Mouse (Mus musculus): Measurements from ENCODE around the gene Slc27a4. TPM values are rescaled to one million over a fixed set of nuclear protein-coding genes. Genes with fewer than 3 reads are reported as not detected.
"Not testable (repeated sequence)": the region's sequence is repeated elsewhere in the genome, so short reads cannot be mapped to it uniquely, and the experiment has no call there.

Gene Slc27a4
- 60.2 and 65.3 TPM in 2 replicates for polyA plus RNA-seq (2012; rRNA removed)

DNA sequence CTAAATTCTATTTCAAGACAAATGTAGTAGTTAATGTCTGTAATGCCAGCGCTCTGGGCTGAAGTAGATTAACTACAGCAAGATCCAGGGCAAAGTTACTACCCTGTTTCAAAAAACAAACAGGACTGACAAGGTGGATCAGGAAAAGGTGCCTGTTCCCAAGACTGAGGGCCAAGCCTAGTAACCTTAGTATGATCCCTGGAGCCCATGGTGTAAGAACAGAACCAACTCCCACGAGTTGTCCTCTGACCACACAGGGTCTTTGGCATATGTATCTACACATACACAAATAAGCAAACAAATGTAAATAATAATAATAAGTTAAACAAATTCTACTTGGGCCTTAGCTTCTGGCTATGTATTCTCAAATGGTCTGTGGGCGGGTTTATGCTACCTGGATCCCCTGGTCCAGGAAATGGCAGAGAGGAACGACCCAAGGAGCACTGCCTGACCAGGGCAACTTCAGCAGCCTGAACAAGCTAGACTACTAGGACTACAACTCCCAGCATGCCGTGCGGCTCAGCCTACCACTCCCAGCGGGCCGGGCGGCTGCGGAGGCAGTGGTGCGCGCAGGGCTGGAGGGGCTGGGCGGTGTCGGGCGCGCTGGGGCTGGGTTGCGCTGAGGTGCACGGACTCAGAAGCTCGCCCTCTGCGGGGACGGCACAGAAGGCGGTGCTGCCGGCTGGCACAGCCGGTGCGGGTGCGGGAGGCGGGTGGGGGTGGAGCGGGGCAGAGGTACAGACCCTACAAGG, at the start of gene Slc27a4:
Gene Slc27a4, plus strand, starts transcription at position 560 of the 752 bp plus-strand sequence.
- peak; percentile 92 to 97 for DNase-seq (ENCODE audit: extremely low spot score in 1 of 2, low spot score in 1 of 2)

DNA sequence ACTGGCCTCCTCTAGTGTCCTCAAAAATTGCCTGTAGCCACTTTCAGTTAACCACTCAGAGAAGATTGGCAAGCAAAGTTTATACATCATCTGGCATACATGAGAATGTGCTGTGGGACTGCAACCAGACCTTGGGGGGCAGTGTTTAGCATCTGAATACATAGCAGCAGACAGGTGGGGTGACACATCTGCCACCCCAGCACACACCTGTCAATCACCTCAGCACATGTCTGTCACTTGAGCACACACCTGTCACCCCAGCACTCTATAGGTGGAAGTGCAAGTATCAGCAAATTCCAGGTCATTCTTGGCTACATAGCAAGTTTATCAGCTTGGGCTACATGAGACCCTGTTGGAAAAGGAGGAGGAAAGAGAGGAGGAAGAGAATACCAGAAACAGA, 46.7 kb upstream of the Slc27a4 start:
- no peak for DNase-seq (ENCODE audit: extremely low spot score in 1 of 2, low spot score in 1 of 2)

DNA sequence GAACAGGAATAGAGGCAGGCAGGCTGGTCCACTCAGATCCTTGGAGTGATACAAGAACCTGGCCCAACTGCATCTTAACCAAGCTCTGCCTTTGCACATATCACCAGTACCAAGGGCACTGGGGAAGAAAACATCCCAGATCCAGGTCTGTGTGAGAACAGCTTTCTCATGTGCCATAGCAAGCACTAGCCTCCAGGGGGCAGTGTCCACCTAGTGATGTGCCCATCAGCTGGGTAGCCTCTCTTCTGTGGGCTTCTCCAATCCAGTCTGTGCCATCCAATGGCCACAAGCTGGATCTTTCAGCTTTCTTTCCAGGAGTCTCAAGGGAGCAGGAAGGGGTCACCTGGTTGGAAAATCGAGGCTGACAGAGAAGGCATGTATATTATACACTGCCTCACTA, 37.6 kb upstream of the Slc27a4 start:
- peak in 1 of 2 experiments; percentile 76 for DNase-seq (ENCODE audit: extremely low spot score in 1 of 2, low spot score in 1 of 2)

DNA sequence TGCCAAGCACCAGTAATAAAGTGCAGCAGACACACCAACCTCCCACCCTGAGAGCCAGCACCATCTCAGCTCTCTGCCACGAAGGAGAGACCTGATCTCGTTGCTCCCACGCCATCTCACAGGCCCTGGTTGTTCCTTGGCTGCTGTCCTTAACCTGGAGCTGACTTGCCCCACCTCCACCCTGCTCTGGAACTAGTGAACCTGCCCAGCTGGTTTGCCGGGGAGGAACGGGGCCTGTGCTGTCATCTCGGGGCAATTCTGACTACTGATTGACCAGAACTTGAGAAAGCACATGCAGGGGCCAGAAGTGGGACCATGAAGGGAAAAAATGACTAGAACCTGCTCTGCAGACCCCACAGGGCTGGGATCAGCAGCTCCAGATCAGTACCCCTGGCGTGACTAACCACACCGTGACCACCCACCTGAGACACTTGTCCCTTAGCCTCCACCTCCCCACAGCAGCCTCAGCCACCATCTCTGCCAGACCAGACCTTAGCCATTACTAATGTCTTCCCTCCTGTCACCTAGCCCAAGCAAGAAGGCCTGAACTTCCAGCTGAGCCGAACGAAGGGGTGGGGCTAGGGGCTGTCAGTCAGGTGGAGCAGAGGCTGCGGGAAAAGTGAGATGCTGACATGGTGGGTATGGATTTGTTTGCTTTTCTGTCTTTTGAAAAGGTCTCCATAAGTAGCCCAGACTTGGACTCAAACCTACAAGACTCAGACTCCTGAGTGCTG, 34.3 kb upstream of the Slc27a4 start:
- DNase-seq (ENCODE audit: extremely low spot score in 1 of 2, low spot score in 1 of 2): no peak

DNA sequence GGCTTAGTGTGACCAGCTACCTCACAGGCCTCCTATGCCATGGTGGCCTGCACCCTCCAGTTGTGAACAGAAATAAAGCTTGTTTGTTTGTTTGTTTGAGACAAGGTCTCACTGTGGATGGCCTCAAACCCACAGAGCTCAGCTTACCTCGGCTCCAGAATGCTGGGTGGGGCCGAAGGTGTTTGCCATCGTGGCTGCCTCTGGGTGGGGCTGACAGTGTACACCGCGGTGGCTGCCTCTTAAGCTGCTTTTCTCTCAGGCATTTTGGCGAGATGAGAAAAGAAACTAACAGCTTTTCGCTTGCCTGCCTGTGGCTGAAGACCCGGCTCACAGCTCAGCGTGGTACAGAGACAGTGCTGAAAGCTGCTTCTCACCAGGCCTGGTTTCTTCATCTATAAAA, 33.5 kb upstream of the Slc27a4 start:
- no peak for DNase-seq (ENCODE audit: extremely low spot score in 1 of 2, low spot score in 1 of 2)

DNA sequence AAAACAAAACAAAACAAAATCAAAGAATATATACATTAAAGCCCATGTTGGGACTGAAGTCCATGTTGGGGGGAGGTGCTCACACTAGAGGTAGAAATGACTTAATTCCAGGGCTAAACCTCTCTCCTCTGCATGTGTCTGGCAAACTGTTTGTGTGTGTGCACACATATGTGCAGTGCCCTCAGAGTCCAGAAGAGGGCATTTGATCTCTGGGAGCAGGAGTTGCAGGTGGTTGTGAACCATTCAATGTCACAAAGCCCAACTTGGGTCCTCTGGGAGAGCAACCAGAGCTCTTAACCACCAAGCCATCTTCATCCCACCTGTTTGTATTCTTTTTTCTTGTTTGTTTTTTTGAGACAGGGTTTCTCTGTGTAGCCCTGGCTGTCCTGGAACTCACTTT, 32.3 kb upstream of the Slc27a4 start:
- DNase-seq (ENCODE audit: extremely low spot score in 1 of 2, low spot score in 1 of 2): no peak

DNA sequence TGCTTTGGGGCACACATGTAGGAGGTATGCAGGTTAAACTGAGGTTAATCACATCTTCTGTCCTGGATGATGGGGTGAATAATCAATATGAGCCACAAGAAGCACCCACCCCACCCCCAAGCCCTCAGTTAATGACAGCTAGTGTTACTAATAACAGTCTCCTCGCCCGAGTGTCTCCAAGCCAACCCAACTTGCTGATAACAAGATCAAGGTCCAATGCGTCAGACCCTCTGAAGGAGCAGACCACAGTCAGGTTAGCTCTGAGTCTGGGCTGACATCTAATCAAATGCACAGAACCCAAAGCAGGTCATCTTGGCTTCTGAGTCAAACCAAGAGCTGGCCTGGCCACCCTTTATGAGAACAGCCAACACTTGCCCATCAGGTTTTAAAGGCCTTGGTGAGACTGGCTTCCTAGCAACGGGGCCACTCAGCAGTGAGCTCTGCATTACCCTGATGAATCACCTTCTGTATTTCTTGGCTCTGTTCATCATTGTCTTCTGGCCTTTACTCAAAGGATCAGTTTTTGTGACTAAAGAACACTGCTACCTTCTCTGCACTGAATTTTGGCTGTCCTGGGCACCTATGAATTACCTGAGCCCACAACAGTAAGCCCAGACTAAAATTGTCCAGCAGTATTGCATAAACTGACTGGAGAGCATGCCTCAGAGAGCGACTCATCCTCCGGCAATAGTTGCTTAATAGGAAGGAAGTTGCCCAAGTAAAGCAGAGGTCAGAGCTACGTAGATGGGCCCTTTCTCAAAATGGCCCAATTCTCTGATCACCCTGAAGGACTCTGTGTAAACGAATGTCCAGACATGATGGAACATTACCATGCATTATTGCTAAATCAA, 30.6 kb upstream of the Slc27a4 start:
- no peak for DNase-seq (ENCODE audit: extremely low spot score in 1 of 2, low spot score in 1 of 2)

DNA sequence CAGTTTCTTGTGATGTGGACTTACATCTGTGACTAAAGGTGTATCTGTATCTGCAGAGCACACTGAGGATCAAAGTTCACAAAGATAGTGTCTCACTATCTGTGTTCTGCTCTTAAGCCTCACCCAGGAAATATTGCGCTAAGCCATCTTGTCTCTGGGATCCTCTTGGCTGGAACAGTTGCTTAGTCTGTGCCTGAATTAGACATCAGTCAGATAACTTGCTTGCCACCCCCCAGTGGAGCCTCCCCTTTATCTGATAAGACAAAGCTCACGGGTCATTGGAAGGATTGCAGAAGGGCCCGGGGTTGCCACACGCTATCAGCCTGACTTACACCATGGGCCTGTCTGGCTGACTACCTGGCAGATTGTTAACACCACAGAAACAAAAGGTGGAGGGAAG, 29.1 kb upstream of the Slc27a4 start:
- DNase-seq (ENCODE audit: extremely low spot score in 1 of 2, low spot score in 1 of 2): no peak

DNA sequence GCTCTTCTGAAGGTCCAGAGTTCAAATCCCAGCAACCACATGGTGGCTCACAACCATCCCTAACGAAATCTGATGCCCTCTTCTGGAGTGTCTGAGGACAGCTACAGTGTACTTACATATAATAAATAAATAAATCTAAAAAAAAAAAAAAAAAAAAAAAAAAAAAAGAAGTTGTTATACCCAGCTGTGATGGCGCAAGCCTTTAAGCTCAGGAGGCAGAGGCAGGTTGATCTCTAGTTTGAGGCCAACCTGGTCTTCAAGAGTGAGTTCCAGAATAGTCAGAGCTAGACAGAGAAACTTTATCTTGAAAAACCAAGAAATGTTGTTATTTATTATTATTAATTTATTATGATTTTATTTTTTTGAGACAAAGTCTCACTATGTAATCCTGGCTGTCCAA, 21.2 kb upstream of the Slc27a4 start:
- DNase-seq (ENCODE audit: extremely low spot score in 1 of 2, low spot score in 1 of 2): not testable (repeated sequence)

DNA sequence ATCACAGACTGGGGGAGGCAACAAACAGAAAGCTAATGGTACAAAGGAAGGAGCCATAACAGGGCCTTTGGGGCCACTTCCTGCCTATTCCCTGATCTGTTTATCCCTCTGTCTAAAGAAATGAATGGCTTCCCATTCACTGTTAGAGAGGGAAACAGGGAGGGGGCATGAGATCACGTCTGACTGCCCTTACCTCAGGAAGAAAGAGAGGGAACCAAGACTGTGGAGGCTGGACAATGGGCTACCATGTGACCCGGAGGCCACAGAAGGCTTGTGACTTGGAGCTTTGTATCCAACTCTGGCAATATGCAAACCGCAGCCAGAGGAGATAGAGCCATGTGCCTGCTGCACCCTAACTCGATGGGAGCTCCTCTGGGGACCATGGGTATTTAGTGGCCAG, 18.1 kb upstream of the Slc27a4 start:
- DNase-seq (ENCODE audit: extremely low spot score in 1 of 2, low spot score in 1 of 2): no peak

DNA sequence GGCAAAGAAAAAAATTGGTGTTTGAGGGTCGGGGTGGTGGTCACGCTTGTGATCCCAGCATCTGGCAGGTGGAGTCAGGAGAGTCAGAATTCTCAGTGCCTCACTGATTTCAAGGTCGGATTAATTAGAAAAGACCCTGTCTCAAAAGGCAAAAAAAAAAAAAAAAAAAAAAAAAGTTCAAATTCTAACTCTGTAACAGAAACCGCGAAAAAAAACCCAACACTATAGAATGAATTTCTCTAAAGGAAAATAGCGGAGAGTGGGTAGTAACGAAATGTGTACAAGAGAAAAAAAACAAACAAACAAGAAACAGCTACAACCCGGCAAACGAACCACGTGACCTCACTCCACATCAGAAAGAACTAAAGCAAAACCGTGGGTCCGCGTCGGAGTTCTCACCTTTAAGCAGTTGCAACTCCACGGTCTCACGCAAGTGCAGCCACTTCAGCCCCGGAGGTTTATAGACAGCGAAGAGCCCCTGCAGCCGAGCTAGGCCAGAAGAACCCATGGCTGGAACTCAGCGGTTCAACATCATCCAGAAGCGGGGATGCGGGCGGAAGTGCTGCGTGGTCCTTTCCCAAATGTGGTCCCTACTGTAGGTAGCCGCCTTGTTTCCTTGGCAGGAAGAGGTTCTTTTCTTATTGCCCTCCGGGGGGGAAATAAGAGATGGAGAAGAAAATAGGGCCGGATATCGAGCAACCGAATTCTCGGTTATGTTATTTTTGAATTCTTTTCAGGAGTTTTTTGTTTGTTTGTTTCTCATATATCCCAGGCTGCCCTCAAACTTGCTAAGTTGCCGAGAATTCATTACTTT, 15.1 kb upstream of the Slc27a4 start, which contains the start of gene Coq4:
Gene Coq4, plus strand, starts transcription at position 390 of the 814 bp plus-strand sequence.
- DNase-seq (ENCODE audit: extremely low spot score in 1 of 2, low spot score in 1 of 2): peak; percentile 88 to 99

DNA sequence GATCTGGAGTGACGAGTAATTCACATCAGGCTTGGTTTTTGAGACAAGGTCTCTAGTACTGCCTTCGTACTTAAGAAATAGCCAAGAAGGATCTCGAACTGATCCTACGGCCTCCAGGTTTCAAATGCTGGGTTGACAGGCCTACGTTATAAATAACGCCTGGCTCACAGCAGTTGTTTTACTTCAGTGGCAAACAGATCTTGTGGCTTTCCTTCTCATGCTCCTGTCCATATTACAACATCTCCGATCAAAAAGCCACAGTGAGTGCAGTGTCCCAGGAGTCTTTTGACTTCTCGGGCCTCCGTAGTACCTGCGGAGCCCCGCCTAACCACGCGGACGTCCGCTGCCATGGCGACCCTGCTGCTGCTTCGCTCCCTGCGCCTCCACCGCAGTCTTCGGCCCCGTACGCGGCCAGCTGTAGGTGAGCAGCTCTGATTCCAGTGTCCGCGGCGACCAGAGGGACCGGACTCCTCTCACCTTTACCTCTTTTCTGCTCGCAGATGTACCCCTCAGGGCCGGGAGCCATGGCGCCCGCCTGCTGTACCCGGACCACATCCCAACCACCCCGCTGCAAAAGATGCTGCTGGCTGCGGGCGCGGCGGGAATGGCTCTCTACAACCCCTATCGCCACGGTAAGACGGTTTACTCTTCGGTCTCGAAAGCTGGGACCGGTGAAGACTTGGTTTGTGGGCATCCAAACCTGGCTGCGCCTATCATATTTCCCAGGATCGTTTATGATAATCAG, 14.3 kb upstream of the Slc27a4 start, which contains the start of gene Trub2:
Gene Trub2, minus strand, starts transcription at position 566 of the 745 bp plus-strand sequence.
- DNase-seq (ENCODE audit: extremely low spot score in 1 of 2, low spot score in 1 of 2): peak; percentile 79 to 89

DNA sequence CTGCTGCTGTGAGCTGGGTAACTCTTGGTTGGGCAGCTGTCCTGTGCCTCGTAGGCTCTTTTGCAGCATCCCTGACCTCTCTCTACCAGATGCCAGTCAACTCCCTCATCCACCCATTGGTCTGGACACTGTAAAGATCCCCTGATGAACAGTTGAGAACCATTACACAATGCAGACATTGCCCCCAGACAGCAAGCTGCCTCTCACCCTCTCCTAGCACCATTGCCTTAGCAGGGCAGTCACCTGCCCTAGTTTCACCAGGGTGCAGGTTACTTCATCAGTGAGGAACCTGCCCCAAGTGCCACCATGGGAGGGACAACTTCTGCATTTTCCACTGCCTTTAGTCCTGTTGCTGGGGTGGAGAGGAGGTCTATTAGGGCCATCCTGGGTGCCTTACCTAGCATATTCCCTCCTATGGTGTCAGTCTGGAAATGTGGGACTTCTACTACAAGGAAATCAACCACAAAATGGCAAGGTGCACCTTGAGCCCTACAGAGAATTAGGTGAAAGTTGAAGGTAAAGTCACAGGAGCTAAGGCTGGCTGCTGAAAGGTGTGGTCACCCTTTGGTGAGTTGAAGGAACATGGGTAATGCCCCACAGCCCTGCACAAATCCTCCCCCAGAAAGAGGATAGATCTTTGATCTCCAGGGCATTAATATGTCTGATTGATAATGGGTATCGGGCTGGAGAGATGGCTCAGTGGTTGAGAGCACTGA, 9.5 kb upstream of the Slc27a4 start:
- DNase-seq (ENCODE audit: extremely low spot score in 1 of 2, low spot score in 1 of 2): no peak

DNA sequence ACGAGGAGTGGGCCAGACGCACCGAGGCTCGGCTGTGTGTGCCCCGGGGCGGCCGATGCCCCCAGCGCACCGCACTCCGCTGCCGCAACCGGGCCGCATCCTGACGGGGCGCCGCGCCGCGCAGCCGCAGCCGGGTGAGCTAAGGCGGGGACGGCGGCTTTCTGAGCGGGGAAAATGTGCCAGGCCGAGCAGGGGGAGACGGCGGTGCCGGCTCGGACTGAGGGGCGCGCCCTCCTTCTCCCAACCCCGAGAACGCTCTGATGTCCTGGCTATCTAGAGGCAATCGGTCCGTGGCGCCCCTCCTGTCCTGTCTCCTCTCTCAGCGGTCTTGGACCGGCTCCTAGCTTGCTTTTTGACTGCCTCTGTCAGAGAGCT, 380 bp downstream of the Slc27a4 start:
- no peak for DNase-seq (ENCODE audit: extremely low spot score in 1 of 2, low spot score in 1 of 2)

DNA sequence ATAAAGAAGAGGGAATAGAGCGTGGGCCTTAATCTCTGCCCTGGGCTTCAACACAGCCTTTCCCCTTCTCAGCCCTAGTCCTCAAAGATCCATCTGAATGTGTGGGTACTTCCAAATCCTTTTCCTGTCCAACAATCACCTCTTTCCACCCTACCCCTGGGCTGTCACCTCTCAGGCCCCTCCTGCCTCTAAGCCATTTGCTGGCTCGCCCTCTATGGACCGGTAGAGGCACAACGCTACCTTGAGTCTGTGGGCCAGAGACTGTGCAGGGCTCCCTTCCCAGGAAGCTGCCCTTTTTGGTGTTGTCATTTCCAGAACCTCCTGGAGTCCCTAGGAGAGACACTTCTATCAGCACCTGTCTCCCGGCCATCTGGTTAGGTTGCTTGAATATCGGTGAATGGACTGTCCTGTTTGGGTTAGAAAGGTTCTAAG, 982 bp downstream of the Slc27a4 start:
- peak in 1 of 2 experiments; percentile 36 for DNase-seq (ENCODE audit: extremely low spot score in 1 of 2, low spot score in 1 of 2)

DNA sequence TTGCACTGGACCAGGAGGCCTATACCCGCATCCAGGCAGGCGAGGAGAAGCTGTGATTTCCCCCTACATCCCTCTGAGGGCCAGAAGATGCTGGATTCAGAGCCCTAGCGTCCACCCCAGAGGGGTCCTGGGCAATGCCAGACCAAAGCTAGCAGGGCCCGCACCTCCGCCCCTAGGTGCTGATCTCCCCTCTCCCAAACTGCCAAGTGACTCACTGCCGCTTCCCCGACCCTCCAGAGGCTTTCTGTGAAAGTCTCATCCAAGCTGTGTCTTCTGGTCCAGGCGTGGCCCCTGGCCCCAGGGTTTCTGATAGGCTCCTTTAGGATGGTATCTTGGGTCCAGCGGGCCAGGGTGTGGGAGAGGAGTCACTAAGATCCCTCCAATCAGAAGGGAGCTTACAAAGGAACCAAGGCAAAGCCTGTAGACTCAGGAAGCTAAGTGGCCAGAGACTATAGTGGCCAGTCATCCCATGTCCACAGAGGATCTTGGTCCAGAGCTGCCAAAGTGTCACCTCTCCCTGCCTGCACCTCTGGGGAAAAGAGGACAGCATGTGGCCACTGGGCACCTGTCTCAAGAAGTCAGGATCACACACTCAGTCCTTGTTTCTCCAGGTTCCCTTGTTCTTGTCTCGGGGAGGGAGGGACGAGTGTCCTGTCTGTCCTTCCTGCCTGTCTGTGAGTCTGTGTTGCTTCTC, 13.4 kb downstream of the Slc27a4 start:
- no peak for DNase-seq (ENCODE audit: extremely low spot score in 1 of 2, low spot score in 1 of 2)

DNA sequence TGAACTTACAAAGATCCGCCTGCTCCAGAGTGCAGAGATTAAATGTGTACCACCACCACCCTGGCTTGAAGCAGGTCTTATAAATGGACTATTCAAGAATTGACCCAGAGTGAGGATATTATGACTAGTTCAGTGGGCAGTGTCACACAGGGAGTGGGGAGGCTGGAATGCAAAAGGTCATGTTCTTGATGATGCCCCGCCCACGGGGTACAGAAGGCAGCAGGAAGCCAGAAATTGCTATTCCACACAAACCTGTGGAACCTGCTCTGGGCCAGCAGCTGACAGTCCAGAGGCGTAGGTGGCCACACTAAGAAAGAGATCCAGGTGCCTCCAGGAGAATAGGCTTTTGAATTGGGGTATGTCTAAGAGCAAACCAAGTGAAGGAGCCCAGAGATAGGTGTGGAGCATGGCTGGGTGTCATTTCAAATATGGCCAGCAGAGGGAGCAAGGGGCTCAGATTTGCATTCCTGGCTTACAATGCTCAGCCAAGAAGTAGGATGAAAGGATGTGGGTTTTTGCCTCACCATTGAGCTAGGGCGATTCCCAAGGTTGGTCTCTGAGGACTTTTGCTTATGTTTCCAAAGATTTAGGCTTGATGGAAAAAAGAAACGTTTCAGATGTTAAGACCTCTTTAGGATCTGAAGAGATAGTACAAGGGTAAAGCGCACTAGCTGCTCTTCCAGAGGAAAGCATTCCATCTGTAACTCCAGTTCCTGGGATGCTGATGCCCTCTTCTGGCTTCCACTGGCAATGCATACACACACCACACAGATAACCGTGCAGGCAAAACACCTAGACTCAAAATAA, 15.2 kb downstream of the Slc27a4 start:
- peak; percentile 82 to 96 for DNase-seq (ENCODE audit: extremely low spot score in 1 of 2, low spot score in 1 of 2)

Measured in frontal cortex, adult 2 months (tissue).